Mouse (Mus musculus) cerebellum, postnatal 4 days (tissue): ENCODE measurements around the gene Myadml2.

ENCODE experiments used
- DNase-seq, 2 experiments: peaks; one replicate each; pipeline ENCODE4 v3.0.0; 2022; ENCODE audit warnings: low spot score in 2 of 2, mixed read lengths in 1 of 2

The Myadml2 gene

DNA sequence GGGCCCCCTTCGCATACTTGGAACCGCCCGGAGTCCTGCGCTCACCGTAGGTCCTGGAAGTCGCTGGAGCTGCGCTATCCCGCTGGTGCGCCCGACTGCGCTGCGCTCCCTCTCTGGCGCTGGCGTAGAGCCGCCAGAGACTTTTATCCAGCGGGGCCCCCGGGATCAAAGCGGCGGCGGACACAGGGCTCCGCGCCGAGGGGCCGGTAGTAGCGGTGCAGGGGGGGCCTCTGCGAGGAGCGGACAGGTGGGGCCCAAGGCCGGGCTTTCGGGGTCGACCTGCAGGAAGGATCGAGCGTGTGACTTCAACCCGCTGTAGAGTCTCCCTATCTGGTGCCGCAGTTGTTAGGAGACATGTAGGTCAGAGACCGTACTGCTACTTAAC lies 13.1 kb upstream of the Myadml2 start, which contains the start of gene Notum:
Gene Notum (minus strand): TSS at position 100 of the 385 bp plus-strand sequence.
- DNase-seq, result no peak

DNA sequence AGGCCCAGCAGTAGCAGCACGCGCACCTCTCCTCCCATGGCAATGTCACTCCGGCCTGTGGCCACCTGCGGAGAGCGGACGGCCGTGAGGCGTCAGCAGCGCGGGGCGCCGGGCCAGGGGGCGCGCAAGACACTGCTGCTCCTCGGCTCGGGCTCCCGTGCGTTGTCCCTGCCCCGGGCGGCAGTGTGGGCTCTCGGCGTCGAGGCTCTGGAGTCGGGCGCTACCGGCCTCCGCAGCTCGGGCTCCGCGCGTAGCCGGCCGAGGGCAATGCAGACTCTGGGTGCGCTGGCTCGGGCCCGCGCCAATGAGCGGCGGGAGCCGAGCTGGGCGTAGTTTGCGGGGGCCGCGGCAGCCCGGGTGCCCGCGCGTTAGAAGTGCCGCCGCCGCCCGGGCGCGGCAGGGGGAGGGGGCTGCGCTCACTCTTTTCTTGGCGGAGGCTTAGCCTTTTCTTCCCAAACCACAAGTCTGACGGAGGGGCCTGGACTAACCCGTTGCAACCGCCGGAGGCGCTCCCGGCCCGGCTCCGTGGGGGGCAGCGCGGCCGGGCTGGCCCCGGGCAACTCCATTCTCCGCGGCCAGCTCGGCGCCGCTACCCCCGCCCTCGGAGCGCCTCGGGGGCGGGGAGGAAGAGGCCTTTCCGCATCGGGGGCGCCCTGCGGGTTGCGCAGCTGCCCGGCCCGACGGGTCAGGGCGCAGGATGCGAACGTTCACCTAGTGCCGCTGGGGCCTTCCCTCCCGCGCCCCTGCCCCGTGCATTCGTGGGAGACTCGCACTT lies 12.5 kb upstream of the Myadml2 start:
- DNase-seq, result peak in 1 of 2 experiments; percentile 39

DNA sequence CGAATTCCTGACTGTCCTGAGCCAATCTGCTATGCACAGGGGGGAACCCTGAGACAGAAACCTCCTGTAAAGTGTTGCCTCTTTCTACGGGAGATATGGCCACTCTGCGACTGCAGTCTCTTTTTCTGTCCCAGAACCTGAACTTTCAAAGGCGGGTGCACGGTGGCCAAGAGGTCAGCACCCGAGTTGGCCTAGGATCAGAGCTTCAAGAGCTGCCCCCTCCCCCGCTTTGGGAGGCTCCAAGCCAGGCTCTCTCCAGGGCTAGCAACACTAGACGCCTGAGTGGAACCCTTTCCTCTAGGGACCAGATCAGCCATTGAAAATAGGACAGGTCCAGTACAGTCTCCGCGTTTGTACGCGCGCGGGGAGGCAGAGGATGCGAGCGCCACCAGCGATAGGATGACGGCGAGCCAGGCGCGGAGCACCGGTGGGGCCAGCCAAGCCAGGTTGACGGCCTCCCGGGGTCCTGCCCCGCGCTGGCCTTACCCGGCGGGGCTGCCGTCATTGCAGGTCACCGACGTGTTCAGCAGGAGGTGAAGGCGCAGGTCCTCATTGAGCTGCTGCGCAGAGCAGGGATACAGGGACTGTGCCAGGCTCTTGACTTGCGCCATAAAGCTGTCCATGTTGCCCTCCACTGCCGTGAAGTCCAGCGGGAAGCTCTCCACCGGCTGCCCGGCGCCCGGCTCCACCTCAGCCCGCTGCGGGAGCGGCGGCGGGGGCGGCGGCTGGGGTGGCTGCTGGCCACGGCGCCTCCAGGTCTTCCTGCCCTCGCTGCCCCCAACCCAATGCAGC lies 11.7 kb upstream of the Myadml2 start:
- DNase-seq, result no peak

DNA sequence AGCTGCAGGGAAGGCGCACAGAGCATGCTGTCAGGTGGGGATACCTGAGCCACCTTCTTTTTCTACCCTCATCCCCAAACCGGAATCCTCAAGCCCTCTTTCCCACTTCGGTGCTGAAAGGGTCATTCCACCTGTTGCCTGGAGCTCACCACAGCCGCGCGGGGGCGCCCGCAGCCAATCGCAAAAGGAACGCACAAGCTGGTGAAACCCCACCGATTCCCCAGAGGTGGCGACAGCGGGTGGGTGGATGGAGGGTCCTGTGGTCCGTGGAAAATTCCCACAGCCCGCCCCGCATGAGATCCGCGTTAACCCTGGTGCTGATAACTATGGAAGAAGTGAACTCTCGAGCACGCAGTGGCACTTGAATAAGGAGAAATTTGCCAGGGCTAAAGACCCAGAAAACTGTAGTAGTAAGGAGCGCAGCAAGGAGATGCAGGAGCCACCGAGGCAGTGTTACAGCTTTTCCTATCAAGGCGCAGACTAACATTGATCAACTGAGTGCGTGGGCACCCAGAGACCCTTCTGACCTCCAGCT lies 11.0 kb upstream of the Myadml2 start:
- peak in 1 of 2 experiments; percentile 71 for DNase-seq

DNA sequence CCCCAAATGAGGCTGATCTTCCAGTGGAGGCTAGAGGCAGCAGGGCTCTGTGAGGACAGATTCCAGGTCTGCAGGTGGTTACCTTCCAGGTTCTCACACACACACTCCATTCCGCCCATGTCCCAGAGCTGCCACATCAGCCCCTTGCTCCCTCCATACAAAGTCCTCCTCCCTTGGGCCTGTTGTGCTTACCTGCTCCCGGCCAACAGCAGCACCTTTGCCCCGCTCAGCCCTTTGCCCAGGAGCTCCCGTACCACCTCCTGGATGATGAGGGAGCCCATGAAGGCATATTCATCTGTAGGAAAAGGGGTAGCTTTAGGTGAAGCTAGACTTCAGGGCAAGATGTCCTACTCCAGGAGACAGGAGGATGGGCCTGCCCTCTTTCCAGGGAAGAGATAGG lies 9.3 kb upstream of the Myadml2 start:
- no peak for DNase-seq

DNA sequence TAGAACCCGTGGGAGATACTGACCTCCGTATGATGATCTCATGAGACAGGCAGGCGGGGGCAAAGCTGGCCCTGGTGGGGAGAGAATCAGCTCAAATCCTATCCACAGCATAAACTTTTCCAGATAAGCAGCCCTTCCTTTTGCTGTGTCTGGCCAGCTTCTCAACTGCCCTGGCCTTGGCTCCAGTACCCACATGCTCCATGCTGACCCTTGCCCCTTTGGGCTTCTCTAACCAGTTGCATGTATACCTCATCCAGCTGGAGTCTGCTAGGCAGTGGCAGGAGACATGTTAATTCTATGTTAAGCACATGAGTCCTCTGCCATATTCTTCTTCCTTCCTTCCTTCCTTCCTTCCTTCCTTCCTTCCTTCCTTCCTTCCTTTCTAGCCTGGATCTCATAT lies 6.8 kb upstream of the Myadml2 start:
- DNase-seq, result no peak

DNA sequence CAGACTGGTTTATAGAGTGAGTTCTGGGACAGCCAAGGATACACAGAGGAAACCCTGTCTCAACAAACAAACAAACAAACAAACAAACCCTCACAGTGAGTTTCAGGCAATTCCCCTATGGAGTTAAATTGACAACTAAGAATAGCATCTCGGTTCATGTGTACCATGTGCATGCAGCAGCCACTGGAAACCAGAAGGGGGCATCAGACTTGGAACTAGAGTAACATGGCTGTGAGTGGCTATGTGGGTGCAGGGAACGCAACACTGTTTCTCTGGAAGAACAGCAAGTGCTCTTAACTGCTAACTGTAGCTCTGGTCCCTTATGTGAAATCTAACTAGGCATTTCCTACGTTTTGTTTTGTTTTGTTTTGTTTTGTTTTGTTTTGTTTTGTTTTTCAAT lies 3.9 kb upstream of the Myadml2 start:
- no peak for DNase-seq

DNA sequence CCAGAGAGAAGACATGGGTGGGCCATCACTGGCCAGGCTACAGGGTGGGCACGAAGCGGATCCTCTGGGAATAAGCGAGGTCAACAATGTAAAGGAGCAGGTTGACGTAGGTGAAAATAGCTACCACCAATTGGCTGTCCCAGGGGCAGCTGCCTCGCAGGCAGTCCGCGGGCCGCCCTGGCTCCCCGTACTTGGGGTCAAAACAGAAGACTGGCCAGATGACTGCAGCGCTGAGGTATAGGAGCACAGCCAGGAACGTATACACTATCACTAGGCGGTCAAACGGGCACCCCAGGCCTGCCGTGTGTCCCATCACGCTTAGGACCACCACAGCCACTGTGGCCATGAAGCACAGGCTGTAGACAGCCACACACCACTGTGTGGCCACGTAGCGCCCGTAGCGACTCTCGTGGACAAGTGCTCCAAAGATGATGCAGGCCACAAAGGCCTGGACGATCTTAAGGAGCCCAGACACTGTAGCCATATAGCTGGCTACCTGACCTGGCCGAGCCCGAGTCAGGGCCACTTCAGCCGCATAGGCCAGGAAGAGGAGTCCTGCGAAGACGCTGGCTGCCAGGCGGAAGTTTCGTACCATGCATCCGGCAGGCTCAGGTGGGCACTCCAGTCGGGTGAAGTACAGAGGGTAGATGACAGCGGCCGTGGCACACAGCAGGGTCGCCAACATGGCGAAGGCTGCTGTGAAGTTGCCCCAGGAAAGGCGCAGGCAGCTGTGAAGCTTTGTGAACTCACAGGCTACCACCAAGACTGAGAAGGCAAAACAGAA lies 719 bp downstream of the Myadml2 start:
- DNase-seq, result no peak

DNA sequence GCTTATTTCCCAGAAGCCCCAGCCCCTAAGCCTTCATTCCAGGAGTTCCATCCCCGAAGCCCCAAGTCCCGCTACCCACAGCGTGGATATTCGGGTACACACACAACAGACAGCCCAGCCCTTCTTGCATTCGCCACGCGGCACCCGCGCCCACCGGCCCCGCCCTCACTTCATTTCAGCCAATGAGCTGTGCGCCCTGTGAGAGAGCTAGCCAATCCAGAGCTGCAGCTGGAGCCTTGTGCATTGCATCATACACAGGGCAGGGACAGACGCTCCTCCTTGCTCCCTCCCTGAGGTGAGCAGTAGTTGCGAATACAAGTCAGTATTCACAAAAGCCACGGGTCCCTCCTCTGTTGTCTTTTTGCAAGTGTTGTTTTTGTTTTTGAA lies 4.4 kb downstream of the Myadml2 start, which contains the start of gene Pycr1:
Gene Pycr1 (minus strand): TSS at position 169 of the 387 bp plus-strand sequence.
- peak; percentile 82 to 92 for DNase-seq

DNA sequence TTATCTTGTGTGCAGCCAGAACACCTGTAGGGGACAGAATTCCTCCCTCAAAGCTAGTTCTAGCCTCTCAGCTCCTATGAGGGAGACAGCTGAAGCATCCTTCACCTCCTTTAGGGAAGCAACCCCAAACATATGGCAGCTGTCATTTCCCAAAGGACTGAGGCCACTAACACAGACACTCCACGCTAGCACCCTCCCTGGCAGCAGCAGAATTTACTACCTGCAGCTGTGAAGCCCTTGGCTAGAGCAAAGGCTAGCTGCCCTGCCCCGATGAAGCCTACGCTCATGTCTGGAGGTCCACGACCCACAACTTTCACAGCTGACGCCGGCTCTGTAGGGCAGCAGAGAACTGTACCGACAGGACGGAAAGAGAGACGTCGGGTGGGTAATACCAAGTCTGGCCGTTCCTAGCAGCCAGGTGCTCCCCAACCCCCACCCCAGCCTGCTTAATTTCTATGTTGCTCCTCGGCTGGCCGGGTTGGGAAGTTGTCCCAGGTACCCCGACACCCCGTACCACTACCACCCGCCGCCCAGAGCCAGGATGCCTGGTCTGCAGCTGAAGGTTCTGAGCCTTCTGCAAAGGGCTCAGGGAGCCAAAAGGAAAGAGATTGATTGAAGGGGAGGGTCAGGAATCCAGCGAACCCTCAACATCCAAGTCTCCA lies 4.9 kb downstream of the Myadml2 start:
- no peak for DNase-seq

DNA sequence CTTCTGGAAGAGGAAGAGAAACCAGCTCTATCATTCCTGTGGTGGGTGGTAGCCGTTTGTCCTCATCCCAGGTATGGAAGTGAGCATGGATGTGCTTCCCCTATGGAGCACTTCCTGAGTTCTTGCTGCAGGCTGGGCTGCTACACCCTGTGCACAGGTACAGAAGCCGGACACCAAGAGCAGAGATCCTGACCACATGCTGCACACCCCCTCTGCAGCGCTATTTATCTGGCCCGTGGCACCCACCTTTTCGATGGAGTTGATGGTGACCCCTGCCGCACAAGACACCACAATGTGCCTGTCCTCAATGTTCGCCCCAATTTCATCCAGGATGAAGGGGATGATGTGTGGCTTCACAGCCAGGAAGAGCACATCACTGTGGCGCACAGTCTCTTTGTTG lies 6.1 kb downstream of the Myadml2 start:
- no peak for DNase-seq

DNA sequence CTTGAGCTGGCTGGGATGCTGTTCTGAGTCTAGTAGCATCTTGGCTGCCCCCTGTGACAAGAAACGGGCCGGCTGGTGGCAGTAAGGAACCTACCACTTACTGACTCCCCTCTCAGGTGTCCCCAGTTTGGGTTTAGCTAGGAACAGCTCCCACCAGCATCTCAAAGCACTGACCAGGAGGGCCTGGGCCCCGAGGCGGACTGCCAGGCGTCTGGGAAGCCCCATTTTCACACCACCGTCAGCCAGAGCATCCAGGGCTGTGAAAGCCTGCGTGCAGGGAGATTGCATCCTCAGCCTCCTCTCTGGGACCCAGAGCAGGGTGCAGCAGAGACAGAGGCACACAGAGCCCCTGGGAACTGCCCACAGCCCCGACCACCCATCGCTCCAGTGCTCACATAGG lies 6.7 kb downstream of the Myadml2 start:
- no peak for DNase-seq

DNA sequence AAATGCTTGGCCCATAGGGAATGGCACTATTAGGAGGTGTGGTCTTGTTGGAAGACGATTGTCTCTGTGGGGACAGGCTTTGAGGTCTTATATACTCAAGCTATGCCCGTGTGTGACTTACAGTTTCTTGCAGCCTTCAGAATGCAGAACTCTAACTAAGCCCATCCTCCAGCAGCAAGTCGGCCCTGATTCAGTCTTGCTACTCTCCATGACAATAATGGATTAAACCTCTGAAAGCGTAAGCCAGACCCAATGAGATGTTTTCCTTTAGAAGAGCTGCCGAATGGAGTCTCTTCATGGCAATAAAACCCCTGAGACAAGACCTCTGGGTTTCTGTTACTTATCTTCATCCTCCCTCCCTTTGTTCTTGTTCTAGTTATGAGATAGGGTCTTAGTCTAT lies 13.1 kb downstream of the Myadml2 start:
- DNase-seq, result no peak

DNA sequence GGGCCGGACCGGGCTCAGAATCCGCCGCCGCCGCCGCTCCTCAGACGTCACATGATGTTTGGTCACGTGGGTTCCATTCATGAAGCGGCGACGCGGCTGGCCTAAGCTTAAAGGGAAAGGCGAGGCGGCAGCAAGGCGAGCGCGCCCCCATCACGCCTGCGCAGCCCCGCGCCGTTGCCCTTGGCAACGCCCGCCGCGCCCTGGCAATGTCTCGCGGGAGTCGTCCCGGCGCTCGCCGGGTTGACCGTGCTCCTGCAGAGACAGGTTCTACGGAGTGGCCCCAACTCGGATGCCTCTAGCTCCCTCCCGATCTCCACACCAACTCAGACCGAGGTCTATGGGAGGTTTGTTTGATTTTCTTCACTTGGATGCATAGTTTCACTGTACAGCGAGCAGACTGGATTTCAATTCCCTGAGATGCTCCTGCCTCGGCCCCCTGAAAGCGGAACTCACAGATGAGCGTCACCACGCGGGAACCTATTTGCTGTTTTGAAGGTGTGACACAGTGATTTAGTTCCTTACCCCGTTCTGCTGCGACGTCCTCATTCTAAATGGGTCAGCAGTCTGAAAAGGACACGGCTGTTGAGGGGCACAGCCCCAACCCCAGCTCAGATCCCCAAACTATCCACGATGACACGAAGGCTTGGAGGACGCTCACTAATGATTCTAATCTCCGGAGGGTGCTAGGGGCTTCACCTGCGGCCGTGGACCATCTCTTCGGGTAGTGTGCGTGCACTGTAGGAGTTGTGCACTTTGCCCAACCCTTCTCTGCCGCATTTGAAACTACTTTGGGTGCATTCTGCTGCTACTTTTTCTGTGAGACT lies 14.2 kb downstream of the Myadml2 start, which contains the start of gene Mafg:
Gene Mafg (minus strand): TSS at position 81 of the 824 bp plus-strand sequence.
- peak; percentile 87 to 92 for DNase-seq

DNA sequence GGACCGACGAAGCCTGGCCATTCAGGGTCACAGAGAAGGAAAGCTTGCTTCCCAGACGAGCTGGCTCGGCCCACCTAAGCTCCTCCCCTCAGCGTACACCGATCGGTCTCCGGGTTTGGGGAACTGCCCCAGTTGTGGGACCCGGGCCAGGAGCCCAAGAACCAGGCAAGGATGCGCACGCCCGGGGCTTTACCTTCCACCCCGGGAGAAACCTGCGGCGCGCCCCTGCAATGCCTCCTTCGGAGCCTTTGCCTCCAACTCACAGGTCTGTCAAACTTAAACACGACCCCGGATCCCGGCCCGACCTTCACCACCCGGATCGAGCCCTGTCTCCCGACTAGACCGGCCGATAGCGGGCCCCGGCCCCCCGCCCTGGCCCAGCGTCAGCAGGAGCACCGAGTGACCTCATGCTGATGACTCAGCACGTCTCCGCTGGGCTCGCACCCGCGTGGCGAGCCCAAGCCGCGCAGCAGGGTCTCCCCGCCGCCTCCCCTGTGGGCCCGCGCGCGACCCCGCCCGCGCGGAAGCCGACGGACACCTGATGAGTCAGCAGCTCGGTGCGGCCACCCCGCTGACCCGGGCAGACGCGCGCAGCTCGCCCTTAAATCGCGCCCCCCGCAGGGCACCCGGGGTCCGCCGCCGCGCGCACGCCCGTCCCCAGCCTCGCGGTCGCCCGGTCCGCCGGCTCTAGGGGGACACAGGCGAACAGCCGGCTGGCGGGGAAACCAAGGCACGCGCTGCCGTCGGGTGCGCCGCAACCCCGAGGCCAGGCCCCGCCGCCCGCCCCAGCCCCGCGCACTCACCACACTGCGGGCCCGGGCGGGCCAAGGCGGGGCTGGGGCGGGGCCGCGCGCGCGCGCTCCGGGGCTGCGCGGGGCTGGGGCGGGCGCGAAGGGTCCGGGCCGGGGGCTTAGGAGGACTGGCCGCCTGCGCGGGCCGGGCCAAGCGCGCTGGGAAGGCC lies 15.1 kb downstream of the Myadml2 start:
- DNase-seq, result peak; percentile 26 to 54

DNA sequence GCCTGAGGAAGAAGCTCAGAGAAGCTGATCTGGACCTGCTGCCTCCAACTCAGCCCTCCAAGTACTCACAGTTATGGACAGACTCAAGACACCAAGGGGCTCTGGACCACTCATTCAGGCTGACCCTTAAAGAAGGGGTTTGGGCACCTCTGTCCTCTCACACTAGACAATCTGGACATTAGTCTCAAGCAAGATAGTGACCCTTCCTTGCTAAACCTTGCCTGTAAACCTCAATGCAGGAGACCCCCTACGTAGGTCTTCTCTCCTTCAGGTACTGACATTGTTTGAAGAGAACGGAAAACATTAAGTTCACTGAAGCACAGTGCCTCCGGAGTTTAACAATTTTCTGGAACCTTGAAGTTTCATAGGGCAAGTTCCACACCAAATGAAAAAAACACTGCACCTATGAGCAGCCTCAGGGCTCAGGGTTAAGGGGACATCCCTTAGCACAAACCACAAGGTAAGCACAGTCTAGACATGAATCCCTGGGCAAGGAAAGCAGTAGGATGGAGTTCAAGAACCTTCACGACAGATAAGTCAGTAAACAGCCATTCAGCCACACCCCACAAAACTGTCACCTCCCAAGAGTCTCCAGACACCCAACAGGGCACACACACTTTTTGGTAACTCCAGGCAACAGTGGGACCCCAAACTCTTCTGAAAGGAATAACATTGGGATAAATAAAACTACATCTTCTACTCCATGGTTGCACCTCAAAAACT lies 16.1 kb downstream of the Myadml2 start:
- peak in 1 of 2 experiments; percentile 13 for DNase-seq

DNA sequence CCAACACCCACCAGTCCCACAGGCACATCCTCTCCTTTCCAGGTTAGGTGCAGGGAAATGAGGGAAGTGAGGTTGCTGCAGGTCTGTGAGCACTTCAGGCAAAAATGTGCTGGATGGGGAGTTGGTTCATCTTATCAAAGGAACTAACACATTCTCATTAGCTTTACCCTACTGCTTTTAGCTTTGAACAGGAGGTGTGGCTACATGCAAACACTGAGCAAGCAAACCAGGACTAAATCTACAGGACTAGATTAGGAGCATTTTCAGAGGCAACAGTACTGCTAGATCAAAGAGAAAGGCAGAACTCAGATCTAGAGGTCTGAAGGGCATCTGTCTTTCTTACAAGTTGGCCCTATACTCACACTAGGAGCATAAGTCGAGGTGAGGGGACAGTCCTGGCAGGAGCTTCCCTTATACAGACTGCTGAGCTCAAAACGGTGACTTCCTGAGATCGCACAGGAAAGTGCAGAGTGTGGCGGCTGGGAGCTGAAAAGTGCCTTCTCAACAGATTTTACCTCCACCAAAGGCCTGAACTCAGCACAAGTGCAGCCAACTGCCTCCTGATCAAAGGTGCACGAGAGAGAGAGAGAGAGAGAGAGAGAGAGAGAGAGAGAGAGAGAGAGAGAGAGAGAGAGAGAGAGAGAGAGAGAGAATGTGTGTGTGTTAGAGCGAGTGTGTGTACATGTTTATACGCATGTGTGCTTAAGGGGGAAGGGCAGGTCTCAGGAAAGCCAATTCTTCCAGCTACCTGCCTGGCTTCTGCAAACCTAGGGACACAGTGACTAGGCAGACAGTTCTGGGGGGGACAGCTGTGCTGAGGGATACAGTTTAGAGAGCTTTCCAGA lies 16.9 kb downstream of the Myadml2 start:
- DNase-seq, result peak in 1 of 2 experiments; percentile 11
